Mouse (Mus musculus) bone marrow macrophage, adult 2 months (primary cell): ENCODE results near the gene Bmf.

Experiments
- CTCF ChIP-seq: IDR thresholded peaks from 2 replicates; pipeline ENCODE4 v1.5.1; 2012; ENCODE audit warnings: low read depth, mild to moderate bottlenecking, low read length, moderate library complexity
- POLR2A ChIP-seq: IDR thresholded peaks from 2 replicates; pipeline ENCODE4 v1.6.1; 2012; ENCODE audit warnings: mild to moderate bottlenecking, low read depth, low read length, borderline replicate concordance

DNA sequence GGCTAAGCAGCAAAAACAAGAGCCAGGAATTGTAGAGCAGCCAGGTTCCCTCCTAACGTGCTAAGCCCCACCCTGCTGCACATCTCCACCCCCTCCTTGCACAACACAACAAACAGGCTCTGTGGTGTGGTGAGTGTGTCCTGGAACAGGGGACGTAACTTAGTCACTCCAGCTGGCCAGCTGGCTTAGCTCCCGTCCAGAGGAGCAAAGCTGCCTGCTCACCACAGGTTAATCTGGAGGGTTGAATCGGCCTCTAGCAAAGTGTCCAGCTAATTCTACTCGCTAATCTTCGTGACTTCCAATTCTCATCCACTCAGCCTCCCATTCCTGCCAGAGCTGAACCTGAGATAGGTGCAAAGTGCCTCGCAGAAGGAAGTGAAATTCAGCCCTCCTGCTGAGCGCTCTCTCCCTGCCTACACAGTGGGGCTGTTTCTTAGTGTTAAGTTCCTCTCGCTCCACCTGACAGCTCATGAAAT, 1.9 kb downstream of the Bmf start:
- TF ChIP-seq CTCF = no peak
- no peak for TF ChIP-seq POLR2A
